Mouse (Mus musculus): ENCODE data around the gene Zbtb4.
A peak's percentile ranks its signal among the peaks of the same experiment; 100 is the strongest.

The Zbtb4 gene

DNA sequence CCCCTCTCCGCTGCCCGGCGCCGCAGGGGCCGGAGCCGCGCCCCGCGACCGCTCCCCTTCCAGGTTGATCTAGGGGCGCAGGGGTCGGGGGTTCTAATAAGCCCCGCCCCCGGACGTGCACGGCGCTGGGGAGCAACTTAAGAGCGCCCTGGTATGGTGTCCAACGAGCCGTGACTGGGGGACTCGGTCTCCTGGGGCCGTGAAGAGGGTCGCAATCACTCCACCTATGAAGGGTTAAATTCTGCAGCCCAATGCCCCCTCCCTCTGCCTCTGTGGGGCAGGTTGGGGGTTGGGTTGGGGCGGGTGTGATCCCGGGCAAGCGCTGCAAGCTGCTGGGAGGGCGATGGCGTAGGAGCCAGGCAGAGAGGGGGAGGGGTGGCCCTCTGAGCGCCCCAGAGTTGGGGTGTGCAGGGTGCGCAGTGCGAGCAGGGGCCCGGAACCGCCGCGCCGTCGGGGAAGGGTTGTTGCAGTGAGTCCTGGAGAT, 456 bp downstream of the Zbtb4 start:
- DNase-seq = peak; percentile 75 to 76

DNA sequence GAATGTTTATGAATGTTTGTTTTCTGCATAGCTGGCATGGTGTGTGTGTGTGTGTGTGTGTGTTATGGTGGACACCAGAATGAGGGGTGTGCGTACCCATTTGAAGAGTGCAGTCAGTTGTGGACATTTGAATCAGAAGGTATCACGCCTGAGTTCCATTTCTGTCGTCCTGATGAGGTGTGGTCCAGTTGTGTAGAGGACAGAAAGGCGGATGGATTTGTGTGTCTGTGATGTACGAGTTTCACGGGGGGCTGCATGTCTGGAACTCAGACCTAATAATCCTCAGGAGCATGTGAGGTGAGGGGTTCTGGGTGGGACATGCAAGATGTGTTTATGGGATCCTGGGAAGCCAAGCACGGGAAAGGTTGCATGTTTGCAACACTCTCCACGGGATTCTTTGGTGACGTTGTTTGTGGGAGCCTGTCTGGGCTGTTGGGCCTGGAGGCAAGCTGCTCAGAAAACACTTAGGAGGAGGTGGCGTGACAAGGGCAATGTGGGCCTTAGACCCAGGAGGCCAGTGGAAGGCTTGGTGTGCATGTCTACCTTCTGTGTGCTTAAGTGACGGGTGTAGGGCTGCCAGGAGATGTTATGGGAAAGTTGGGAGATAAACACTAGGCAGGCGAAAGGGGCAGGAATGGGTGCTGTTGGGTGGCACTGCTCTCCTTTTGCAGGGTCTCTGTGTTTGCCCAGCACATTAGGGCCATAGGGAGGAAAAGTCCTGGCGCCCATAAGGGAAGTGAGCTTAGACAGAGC, 1.3 kb downstream of the Zbtb4 start:
- peak in 1 of 2 experiments; percentile 43 for DNase-seq

DNA sequence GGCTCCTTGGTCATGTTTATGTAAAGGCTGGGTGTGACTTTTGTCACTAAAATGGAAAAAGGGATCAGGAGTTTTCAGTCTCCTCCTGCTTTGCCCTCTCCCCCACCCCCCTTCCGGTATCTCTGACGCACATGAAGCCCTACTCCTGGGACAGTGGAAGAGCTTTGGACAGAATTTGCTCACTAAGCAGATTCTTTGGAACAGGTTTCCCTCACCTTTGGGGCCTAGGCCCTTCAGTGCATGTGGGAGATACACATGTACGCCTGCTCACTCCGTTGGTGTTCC, 1.9 kb downstream of the Zbtb4 start:
- no peak for DNase-seq

DNA sequence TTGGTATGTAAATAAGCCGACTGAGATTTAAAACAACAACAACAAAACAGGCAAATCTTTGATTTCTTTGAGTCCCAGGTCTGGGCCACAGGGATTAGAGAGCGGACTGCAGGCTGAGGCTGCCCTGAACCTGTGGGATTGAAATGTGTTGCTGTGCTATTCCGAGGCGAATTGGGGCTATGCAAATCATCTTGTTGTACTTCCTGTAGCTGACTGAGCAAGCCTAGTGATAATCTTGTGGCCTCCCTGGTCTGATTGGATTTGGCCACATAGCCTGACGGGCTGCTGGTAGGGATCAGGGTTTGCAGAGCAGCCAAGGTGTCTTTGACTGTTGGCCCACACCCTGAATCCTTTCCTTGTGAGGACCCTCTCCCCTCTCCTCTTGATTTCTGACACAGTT, 9.2 kb downstream of the Zbtb4 start:
- no peak for DNase-seq

DNA sequence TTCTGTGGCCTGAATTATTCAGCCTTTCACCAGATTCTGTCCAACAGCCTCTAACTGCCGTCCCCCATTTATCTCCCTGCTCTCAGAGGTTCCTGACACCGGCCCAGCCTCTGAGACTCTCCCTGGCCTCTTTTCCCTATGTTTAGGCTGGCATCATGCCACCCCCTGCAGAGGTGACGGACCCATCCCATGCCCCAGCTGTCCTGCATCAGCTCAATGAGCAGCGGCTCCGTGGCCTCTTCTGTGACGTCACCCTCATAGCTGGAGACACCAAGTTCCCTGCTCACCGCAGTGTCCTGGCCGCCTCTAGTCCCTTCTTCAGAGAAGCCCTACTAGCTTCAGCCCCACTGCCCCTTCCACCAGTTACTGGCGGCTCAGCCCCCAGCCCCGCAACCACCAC, 10.0 kb downstream of the Zbtb4 start:
- peak; percentile 35 to 39 for DNase-seq

DNA sequence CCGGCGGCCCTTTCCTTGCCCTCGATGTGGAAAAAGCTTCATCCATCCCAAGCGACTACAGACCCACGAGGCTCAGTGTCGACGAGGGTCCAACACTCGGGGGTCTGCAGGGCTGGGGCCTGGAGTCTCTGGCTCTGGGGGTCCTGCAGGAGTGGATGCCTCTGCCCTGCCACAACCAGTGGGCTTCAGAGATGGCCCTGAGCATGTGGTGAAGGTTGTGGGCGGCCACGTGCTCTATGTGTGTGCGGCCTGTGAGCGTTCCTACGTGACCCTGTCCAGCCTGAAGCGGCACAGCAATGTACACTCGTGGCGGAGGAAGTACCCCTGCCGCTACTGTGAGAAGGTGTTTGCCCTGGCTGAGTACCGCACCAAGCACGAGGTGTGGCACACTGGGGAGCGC, 10.8 kb downstream of the Zbtb4 start:
- no peak for DNase-seq

DNA sequence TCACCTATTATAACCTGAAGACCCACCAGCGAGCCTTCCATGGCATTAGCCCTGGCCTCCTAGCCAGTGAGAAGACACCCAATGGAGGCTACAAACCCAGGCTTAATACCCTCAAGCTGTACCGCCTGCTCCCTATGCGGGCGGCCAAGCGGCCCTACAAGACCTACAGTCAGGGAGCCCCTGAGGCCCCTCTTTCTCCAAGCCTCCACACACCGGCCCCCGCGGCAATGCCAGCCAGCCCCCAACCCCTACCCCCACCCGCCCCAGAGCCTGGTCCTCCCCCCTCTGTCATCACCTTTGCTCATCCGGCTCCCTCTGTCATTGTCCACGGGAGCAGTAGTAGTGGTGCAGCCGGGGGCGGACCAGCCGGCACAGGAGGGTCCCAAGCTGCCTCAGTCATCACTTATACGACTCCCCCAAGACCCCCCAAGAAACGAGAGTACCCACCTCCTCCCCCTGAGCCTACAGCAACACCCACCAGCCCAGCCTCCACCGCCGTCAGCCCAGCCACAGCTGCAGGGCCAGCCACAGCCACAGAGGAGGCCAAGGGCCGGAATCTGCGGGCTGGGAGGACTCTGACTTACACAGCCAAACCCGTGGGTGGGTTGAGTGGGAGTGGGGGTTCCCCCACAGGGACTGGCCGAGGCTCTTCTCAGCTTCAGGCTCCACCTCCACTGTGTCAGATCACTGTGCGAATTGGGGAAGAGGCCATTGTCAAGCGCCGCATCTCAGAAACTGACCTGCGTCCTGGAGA, 12.0 kb downstream of the Zbtb4 start:
- DNase-seq = no peak

DNA sequence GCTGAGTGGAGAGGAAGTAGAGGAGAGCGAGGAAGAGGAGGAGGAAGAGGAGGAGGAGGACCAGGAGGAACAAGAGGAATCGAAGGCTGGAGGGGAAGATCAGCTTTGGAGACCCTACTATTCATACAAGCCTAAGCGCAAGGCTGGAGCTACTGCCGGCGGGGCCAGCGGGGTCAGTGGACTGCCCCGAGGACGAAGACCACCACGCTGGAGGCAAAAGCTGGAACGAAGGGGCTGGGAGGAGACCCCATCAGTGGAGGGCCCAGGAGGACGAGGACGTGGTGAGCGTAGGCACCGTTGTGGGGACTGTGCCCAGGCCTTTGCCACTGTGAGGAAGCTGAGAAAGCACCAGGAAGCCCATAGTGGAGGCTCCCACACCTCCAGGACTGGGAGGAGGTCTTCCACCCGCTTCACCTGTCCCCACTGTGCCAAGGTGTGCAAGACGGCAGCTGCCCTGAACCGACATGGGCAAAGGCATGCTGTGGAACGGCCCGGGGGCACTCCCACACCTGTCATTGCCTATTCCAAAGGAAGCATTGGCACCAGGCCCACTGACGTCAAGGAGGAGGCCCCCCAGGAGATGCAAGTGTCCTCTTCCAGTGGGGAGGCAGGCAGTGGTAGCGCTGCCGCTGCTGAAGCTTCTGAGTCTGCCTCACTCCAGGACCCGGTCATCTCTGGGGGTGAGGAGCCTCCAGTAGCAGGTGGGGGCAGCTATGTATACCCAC, 12.7 kb downstream of the Zbtb4 start:
- DNase-seq = peak; percentile 51 to 62

DNA sequence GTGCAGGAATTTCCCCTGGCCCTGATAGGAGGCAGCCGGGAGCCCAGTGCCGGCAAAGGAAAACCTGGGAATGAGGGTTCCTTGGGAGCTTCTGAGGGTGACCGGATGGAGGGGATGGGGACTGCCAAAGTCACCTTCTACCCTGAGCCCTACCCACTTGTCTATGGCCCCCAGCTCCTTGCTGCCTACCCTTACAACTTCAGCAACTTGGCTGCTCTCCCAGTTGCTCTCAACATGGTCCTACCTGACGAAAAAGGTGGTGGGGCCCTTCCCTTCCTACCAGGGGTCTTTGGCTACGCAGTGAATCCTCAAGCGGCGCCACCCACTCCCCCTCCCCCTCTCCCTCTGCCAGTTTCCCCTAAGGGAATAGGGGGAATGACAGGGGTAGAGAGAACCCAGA, 13.3 kb downstream of the Zbtb4 start:
- DNase-seq = no peak

DNA sequence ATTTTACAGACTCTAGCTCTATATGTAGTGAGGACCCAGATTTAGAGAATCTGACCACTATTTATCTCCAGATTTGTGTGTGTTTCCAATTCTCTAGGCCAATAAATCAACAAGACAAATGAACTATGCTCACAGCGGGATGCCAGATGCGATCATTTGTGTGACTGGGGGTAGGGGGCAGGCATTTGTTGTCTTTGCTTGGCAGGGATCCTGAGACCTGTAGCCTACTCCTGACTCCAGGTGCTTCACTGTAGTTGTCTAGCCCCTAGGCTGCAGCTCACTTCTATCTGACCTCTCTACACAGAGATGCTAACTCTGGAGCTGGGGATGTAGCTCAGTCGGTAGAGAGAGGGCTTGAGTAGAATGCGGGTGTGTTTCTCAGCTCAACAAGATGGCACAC, 16.1 kb downstream of the Zbtb4 start:
- DNase-seq = no peak

DNA sequence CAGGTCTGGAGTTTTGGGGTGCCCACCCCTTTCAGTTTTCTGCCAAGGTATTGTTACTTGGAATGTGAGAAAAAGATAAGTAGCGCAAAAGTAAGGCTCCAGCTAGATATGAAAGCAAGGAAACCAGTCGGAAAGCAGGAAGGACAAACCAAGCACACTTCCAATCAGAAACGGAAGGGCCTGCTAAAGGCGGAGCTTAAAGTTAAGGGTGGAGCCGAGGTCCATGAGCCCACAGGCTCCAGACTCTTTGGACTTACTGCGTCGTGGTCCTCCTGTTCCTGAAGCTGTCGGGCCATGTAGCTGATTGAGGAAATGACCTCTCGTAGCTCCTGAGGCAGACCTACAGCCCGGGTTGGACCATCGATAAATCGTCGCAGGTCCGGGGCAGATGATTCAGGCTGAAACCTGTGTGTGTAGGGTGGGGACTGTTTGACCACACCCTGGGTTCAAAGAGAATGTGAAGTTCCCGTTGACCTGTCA, 19.1 kb downstream of the Zbtb4 start:
- DNase-seq = no peak

DNA sequence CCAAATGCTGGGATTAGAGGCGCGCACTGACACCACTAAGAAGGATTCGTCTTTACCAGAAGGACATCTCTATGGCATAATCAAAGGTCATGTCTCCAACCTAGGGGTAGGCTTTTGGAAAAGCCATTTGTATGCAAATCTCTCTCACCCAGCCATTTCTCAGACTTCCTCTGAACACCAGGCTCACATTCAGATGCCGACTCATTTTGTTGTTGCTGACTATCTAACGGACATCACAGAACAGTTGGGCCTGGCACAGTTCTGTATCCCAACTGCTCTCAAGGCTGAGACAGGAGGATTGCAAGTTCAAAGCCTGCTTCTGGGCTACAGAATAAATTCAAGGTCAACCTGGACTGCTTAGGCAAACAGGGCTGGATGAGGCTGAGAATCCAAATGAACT, 21.6 kb downstream of the Zbtb4 start:
- DNase-seq = no peak

DNA sequence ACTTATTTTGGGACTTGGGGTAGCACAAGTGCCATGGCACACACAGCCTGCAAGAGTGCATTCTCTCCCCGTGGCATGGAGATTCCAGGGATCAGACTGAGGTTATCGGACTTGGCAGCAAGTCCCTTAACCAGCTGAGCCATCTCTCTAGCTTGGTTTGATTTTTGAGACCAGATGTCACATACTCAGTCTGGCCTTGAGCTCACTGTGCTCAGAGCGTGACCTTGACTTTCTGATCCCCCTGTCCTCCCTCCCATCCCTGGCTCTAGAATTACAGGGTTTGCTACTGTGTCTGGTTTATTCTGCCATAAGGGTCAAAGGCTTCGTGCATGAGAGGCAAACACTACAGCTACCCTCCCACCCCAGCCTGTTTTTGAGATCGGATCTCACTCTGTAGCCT, 23.7 kb downstream of the Zbtb4 start:
- no peak for DNase-seq

DNA sequence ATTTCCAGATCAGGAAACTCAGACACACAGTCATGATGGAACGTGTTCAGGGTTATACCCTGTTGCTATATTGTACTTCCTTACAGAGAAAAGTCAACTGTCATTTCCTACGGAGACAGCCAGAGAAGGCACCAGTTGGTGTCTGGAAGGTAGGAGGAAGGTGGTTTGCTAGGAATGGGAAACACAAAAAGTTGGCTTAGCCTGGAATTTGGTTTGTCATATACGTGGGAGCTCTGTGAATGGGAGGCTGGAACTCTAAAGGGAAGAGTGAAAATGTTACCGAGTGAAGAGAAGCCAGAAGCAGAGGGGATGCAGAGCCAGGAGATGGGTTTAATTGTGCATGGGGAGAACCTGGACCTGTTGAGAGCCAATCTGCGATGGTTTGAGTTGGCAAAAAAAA, 25.7 kb downstream of the Zbtb4 start:
- DNase-seq = no peak

DNA sequence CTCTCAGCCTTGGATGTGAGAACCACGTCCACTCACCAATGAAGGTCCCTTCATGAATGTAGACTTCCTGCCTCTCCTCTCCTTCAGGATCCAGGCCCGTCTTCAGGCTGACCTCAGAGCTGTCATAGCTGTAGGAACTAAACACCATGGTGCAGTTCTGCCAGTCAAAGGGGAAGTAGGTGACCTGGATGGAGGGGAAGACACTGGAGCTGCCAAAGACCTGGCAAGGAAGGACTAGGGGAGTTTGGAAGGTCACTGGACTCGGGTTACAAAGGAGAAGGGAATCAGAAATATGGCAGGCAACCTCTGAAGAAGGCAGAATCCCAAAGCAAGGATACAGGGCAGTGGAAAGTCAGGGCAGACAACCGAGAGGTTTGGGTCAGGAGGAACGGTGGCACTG, 27.7 kb downstream of the Zbtb4 start:
- no peak for DNase-seq

DNA sequence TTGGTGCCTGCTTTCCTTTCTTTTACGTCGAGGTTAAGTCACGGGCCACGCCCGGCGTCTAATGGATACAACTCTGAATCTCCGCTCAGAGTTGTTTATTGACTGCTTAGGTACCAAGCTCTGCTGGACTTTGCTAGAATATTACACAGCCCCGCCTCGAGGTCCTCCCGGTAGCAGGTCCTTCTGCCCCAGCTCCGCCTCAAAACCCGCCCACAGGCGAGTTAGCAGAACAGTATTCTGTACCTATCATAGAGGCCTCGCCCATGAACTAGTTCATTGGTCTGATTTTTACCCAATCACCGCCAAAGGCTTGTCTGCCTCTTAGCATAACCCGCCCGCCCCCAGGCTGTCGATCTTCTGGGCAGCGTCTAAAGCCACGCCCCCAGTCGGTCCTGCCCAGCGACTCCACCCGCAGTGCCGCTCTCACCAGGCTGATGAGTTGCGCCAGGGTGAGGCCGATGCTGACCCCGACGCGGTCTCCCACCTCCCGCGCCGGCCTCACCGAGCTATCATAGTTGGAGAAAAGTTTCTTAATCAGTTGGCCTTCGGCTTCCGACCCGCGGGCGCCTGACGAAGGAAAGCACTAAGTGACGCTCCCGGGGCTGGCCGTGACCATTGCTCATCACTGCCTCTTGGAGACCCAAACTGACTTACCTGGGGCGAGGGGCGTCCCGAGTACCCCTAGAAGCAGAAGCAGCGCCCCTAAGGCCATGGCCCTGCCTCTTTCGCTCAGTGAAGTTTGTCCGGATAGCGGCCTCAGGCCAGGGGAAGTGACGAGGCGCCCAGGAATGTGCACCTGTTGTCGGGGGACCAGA, 29.7 kb downstream of the Zbtb4 start, which contains the start of gene Chrnb1:
Chrnb1 (minus strand) TSS at position 776 of the 815 bp plus-strand sequence.
- peak; percentile 87 to 94 for DNase-seq

DNA sequence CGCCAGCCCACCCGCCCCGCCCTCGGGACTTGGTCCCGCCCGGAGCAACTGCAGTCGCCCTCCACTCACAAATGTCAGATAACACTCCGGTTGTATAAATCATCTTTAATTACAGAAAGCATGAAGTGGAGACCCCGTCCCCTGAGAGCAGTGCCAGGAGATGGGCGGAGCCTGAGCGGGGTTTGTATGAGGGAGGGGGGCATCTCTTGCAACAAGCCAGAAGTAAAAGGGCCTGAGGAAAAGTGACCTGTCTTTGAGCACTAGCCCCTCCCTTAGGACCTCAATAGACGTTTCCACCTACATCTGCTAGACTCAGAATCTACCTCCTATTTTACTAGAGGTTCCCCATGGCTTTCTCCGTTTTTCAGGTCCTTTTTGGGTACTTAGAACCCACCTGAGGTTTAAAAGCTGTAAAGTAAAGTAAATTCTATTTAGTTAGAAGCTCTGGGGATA, 30.3 kb downstream of the Zbtb4 start:
- DNase-seq = no peak

DNA sequence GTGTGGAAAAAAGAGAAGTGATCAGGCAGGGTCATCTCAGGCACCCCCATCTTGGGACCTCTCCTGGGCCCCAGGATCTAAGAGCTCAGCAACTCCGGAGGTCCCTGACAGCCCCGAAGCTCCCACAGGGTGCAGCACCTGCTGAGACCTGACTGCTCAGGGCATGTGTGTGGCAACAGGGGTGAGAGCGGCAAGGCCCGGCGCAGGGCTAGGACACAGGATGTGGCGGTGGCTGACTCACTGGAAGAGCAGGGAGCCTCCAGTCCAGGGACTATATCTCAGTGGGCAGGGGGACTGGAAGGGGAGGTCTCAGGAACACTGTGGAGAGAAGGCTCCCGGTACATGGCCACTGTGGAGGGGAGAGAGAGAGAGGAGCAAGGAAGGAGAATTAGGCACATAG, 32.2 kb downstream of the Zbtb4 start:
- DNase-seq = no peak

DNA sequence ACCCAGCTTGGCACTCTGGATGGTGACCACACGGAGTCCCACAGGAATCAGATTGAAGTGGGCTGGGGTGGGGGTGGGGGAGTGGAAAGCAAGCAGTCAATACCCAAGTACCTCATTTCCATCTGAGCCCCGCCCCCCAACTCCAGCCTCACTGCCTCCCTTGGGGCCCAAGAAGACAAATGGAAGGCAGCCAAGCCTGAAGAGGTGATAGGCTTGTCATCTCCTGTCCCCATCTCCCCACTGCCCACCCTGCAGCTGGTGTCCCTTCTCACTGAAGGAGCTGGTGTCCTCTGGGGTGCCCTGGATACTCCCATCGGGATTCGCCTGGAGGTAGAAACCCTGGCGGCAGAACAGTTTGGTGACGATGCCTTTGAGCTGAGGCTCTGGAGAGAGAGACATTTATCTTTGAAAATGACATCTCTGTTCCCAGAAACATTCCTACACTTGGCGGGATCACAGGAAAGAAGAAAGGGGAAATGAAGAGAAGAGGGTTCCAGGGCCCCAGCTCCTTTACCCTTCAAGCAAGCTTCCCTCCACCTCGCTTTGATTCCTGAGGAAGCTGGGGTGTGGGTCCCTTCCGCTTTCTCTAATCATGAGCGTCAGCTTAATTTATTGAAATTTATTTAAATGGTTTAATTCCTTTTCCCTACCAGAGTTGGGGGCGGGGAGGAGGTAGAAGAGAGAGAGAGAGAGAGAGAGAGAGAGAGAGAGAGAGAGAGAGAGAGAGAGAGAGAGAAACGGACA, 33.9 kb downstream of the Zbtb4 start:
- no peak for DNase-seq

DNA sequence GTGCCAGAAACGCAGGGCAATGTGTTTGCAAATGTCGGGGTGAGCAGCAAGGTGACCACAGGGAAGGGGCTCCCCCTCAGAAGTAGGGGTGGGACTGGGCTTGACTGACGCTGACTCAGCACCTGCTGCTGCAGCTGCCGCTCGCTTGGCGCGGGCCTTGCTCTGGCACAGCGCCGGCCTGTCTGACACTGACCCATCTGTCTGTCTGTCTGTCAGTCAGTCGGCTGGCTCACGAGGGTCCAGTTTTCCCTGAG, 34.4 kb downstream of the Zbtb4 start:
- peak in 1 of 2 experiments; percentile 30 for DNase-seq

DNA sequence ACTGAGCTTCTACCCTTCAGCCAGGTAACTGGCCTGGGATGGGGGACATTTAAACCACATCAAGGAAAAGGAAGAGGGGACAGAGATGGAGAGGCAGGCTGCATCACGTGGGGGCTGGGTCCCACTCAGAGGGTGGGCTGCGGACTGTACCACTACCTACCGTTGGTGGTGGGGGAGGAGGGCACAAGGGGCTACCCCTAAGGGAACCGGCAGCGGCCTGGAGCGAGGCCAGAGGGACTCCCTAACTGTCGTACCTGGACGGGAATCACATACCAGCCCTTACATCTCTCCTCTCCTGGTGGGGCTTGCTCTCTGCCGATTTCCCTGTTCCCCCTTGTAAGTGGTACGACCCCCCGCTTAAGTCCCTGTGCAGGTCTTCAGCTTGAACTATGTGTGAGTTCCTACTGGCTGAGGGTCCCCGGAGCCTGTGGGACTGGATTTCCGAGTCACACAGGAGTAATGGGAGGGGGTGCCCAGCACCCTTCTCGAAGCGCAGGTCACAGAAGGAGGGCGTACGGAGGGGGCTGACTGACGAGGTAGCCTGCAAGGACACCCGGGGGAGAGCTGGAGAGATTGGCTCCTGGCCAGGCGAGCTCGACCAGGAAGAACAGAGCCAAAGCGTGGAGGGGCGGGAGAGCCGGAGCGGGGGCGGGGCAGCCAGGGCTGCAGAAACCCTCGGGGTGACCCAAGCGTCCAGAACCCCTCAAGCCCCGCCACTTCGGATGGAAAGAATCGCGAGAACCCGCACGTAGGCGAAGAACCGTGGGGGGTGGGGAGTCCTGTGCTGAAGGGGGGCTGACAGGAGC, 34.9 kb downstream of the Zbtb4 start:
- DNase-seq = peak in 1 of 2 experiments; percentile 35

Measured in cerebellum, adult 18-20 months (tissue).